Mouse (Mus musculus) gastrocnemius, postnatal 36 days (tissue): Measurements from ENCODE around the gene Hoxd3. TPM values are rescaled to one million over a fixed set of nuclear protein-coding genes. Genes with fewer than 3 reads are reported as not detected.

Experiments
- DNase-seq, 2 experiments: peaks; one replicate each; pipeline ENCODE4 v3.0.0; 2022
- intact Hi-C: fragments of 180-260 bp; cut with DNase I; formaldehyde crosslinking; loops from one replicate; pipeline ENCODE4 v1.15.1; 2025
- total RNA-seq, 2 experiments: library from RNA; stranded (reverse); gene quantifications; 2 replicates each; pipeline ENCODE4 v1.2.3; 2021

Gene Hoxd3
- total RNA-seq, 2 experiments from 2014 or later = 0.32 TPM; not detected in 1

DNA sequence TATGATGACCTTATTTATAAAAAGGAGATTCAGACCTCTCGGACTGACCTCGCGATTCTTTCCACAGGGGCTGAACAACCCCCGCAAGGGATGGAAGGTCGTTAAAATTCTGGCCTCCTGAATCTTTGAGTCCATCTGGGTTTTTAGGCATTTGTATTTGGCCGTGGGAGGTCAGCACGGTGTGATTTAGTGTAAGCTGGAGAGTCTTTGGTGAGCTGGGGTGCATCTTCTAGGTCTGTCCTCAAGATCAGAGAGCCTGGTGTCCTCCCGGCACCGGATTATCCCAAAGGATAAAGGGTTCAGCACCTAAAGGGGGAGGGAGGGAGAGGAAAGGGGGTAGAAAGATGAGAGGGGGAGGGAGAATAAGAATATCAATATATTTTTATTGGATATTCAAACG lies 8.4 kb upstream of the Hoxd3 start:
- intact Hi-C loops = loop anchor here (2.0 to 5.0 kb wide), 4 partner anchors 259 to 449 kb away; no protein-coding TSS in a partner anchor
- no peak for DNase-seq

DNA sequence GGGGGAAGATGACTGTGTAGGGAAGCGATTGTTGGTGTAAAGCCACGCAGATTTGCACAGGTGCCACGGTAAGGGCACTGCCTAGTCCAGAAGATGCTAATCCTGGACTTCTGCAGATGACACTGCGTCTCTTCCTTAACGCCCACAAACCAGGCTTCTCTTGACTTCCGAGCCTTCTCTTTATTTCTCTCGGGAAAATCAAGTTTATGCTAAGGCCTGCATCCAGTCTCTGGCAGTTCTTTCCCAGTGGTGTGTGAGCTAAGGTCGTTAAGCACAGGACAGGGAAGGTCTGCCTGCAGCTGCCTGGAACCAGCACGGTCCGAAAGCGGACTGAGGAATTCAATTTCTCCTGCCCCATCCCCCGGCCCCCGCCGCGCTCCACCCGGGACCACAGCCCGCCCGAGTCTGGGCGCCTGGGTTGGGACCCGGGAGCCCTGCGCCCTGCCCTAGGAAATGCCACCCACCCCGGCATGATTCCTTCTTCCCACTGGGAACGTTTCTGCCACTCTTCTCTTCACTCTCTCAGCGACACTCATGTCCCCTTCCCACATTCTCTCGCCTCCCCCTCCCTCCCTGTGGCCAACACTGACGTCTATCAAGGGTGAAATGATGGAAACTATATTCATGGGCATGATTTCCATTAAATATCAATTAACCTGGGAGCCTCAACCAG lies 7.9 kb upstream of the Hoxd3 start:
- no peak for DNase-seq
- intact Hi-C loops = loop anchor here (2.0 to 5.0 kb wide), 4 partner anchors 258 to 448 kb away; no protein-coding TSS in a partner anchor

- intact Hi-C loops = loop anchor here (5.0 kb wide), 3 partner anchors 258 to 448 kb away; no protein-coding TSS in a partner anchor
- DNase-seq = peak; percentile 66 to 70
These were observed 7.2 kb upstream of the Hoxd3 start, which contains the start of gene Hoxd8 for GRCm38 (mm10) chr2:74704393-74704998. Gene Hoxd8 (plus strand): TSS chr2:74704615.

- intact Hi-C loops = loop anchor here (5.0 kb wide), 4 partner anchors 257 to 882 kb away; no protein-coding TSS in a partner anchor
- DNase-seq = no peak
These were observed 6.7 kb upstream of the Hoxd3 start for GRCm38 (mm10) chr2:74704999-74705466.

DNA sequence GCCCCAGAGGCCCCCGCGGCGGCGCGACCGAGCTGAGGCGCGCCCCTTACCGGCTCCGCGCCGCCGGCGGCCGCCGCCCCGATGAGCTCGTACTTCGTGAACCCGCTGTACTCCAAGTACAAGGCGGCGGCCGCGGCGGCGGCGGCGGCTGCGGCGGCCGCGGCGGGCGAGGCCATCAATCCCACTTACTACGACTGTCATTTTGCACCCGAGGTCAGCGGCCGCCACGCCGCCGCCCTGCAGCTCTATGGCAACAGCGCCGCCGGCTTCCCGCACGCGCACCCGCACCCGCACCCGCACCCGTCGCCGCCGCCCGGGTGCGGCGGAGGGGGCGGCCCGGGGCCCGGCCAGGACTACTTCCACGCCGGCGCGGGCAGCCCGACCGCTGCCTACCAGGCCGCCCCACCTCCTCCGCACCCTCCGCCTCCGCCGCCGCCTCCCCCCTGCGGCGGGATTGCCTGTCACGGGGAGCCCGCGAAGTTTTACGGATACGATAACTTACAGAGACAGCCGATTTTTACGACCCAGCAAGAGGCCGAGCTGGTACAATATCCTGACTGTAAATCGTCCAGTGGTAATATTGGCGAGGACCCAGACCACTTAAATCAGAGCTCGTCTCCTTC lies 6.1 kb upstream of the Hoxd3 start:
- intact Hi-C loops = loop anchor here (5.0 kb wide), 1 partner anchor 882 kb away; no protein-coding TSS in a partner anchor
- no peak for DNase-seq

GRCm38 (mm10) chr2:74706393-74706960 lies 5.2 kb upstream of the Hoxd3 start:
- intact Hi-C loops = loop anchor here (5.0 kb wide), 1 partner anchor 881 kb away; no protein-coding TSS in a partner anchor

DNA sequence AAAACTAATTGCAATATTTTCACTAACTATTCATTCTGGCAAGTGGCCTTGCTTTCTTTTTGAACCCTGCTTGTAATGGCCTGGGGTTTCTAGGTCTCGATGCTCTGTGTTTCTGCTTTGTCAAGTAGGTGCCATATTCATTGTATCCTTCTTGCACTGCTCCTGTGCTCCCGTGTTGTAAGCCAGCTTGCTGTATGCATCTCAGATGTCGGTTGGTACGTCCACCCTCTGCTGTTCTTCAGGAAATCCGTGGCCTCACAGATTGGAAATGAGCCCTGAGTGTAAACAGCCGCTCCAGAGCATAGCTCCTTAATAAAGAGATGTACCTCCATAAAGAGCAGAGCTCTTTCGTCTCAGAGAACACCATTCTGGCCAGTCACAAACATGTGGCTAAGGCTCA lies 4.1 kb upstream of the Hoxd3 start:
- intact Hi-C loops = loop anchor here (5.0 kb wide), 1 partner anchor 880 kb away; no protein-coding TSS in a partner anchor
- no peak for DNase-seq

More at GRCm38 (mm10) chr2:74706393-74706960, 5.2 kb upstream of the Hoxd3 start:
- DNase-seq = no peak

DNA sequence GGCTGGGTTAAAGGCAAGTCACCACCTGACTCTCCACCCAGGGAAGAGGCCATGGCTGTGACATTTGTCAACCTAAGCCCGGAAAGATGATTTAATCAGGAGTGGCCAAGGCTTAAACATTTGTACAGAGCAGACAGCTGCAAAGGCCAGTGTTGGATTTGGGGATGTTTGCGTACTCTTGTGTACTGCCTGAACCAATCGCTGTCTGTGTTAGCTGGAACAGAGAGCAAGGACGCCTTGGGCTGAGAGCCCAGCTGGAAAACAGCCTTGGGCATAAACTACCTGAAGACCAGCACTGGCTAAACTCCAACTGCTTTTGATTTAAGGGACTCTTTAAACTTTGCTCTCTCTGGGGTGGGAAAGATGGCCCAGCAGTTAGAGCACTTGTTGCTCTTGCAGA lies 3.1 kb upstream of the Hoxd3 start:
- intact Hi-C loops = loop anchor here (5.0 kb wide), 1 partner anchor 879 kb away; no protein-coding TSS in a partner anchor

GRCm38 (mm10) chr2:74709465-74710419 lies 2.0 kb upstream of the Hoxd3 start:
- intact Hi-C loops = loop anchor here (5.0 kb wide), 1 partner anchor 878 kb away; no protein-coding TSS in a partner anchor
- DNase-seq = no peak

More for the DNA sequence above, 3.1 kb upstream of the Hoxd3 start:
- no peak for DNase-seq

DNA sequence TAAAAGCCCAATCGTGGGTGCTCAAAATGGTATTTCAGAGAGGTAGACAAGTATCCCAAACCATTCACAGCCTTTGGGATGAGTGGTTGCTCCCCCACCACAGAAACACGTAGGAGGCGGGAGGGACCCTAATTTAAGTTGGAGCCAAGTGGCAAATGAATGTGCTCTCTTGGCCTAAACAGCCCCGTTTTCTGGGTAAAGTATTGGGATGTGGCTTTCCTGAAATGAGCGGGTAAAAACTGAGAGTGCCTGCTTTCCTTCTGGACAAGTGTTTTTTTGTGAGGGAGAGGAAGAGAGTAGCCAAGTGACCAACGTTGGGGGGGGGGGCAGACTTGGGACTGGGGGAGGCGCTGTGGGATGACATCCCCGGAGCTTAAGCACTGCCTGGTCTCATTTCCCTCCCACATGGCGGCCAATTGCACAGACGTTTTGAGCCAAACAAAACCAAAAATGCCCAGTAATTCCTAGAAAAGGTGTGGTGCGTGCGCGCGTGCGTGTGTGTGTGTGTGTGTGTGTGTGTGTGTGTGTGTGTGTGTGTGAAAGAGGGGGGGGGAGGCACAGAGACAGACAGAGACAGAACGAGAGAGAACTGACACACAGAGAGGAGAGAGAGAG lies 691 bp upstream of the Hoxd3 start:
- DNase-seq = no peak
- intact Hi-C loops = no loop called here

DNA sequence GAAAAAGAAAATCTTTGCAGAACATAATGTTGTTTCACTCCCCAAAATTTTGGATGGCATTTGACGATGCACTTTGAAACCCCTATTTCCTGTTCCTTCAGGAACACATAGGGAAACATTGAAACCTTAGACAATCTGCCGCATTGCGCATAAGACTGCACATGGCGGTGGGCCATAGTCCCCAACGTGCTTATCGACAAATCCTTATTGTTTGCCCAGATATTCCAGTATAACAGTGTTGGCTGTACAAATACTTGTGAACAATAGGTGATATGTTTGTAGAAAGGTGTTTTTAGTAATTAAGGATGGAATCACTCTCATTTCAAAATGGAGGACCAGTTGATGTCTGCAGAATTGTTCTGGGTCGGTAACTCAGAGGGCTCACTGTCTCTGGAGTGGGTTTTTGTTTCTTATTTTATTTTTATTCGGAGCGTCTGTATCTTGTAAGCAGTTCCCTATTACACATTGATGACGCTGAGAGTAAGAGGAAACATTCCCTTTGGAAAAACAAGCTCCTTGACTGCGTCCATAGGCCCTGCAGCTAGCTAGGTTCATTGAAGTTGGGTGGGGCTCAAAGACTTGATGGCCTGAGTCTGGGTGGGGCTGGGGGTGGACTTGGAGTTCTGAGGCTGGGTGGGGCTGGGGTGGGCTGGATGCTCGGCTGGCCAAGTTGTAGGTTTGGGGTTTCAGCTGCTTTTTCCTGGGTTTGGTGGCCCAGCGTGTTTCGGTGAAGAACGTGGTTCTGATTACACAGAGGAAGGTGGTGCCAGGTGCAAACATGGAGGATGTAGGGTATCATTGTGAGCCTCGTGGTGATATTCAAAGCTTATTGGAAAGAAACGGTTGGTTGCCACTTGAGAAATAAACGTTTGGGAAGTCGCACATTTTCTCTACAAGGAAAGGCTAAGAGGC lies 1.8 kb downstream of the Hoxd3 start:
- DNase-seq = no peak
- intact Hi-C loops = no loop called here

GRCm38 (mm10) chr2:74714156-74714789 lies 2.5 kb downstream of the Hoxd3 start:
- no peak for DNase-seq
- intact Hi-C loops = no loop called here

DNA sequence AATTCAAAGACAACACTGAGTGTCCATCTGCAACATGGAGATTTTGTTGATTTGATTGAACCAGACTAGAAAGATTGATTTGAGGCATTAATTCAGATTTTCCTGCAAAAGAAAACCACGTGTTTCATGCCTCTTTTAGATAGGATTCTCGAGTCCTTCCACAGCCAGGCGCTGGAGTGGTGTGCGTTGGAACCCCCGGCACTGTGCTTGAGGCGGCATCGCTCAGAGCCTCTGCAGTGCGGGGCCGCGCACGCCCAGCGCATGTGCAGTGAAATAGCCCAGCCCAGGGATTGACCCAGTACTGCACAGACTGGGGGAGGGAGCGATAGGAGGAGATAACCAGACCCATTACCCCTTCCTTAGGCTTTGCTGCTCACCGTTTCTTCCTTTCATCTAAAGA lies 3.2 kb downstream of the Hoxd3 start:
- no peak for DNase-seq
- intact Hi-C loops = loop anchor here (5.0 kb wide), 1 partner anchor 337 kb away; no protein-coding TSS in a partner anchor

- intact Hi-C loops = loop anchor here (1.0 to 5.0 kb wide), 2 partner anchors 249 to 337 kb away; no protein-coding TSS in a partner anchor
- DNase-seq = peak; percentile 81 to 85
These were observed 3.9 kb downstream of the Hoxd3 start for GRCm38 (mm10) chr2:74715504-74716241.

DNA sequence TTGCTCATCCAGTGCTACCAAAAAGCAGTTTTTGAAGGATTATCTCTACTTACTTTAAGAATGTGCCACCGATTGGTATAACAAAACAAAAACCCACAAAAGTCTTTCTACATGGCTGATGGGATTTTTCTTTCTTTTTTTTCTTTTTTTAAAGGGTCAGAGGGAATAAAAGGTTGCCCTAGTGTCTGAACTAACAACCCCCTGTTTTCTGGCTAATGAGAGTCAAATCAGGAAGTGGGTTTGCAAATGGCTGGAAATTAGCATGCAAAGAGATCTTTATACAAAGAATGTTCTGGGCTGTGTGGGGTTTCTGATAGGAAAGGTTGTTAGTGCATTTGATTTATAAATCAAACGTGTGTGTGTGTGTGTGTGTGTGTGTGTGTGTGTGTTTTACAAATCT lies 8.7 kb downstream of the Hoxd3 start:
- intact Hi-C loops = no loop called here
- DNase-seq = no peak

DNA sequence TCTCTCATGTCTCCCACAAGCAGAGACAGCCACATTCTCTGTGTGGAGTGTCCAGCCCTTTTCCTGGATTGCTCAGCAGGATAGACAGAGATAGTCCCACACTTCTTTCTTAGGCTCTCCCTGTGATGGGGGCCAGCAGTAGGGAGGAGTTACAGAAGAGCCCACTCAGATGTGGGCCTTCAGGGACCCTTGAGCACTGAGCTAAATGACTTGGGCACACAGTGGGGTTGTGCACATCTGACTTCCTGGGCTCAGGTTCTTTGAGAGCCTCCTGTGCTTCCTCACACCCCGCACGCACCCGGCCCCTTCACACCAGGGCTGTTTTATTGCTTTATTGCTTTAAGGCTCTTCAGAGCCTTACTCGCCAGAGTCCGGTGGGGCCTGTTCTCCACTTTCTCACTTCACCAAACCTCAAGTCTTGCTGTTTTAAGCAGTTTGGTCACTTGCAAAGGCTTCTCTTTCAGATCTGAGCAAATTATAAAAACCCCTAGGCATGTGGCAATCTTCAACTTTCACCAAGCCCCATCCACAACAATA lies 9.3 kb downstream of the Hoxd3 start:
- no peak for DNase-seq
- intact Hi-C loops = no loop called here
